15 mouse cellular contexts compared by ENCODE assay signal in the genomic region with DNA sequence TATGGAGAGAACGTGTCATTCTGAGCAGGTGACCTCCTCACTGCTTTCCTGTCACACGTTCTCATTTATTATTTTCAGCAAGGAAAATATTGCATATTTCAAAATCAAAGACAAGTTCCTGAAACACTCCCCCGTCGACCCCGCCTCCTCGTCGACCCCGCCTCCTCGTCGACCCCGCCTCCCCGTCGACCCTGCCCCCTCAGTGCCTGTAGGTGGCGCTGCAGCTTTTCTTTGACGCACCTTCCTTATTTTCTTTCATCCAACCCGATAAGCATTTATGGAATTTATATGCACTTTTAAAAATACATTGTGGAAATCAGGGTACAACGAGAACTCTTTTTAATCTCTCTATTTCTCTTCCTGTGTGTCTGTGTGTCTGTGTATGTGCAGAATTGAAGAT.
A peak's percentile ranks its signal among the peaks of the same experiment; 100 is the strongest.
DNase-seq lines count a peak whose midpoint lies in the region; ATAC-seq and TF ChIP-seq lines count a peak whose summit lies in the region.
"Had no signal": no experiment of that assay in that cellular context is flagged by ENCODE, and none has a peak within 500 bp of the region (broad histone marks: within the 10 kb centered on the region; RNA-seq: fewer than 3 reads in every experiment).

No protein-coding gene starts in this region.

- no peaks in the 10 kb centered on the region for H3K9me3 ChIP-seq in liver, embryonic 12.5 days (replicated peaks)
- H3K9me3 ChIP-seq in ES-Bruce4 (replicated peaks; ENCODE audit: control insufficient read depth, insufficient read depth, low read length, poor library complexity, severe bottlenecking): no peaks in the 10 kb centered on the region
- H3K9me3 ChIP-seq: embryonic facial prominence, embryonic 10.5 days; heart, embryonic 15.5 days; liver, embryonic 15.5 days; neural tube, embryonic 13.5 days had no signal

- no peaks in the 10 kb centered on the region for H3K27me3 ChIP-seq in liver, embryonic 12.5 days (replicated peaks)
- H3K27me3 ChIP-seq in ES-Bruce4 (ENCODE audit: control insufficient read depth, insufficient read depth, low read length, poor library complexity, severe bottlenecking): no peaks in the 10 kb centered on the region
- H3K27me3 ChIP-seq in testis, adult 2 months (ENCODE audit: control insufficient read depth, insufficient read depth, low read length): no peaks in the 10 kb centered on the region
- H3K27me3 ChIP-seq: heart, embryonic 15.5 days; liver, embryonic 15.5 days; neural tube, embryonic 13.5 days had no signal

- no peak for TF ChIP-seq EP300 in ES-Bruce4 (IDR thresholded peaks at IDR 0.05; ENCODE audit: insufficient read depth, low read depth, low read length)

- 39% methylated on average over 17 of the region's 17 CpGs for WGBS in liver, embryonic 12.5 days (ENCODE audit: insufficient replicate concordance)

- no peak for TF ChIP-seq POLR2A in ES-Bruce4 (IDR thresholded peaks at IDR 0.05; ENCODE audit: insufficient read depth, low read length)
- TF ChIP-seq POLR2A in testis, adult 2 months (IDR thresholded peaks at IDR 0.05; ENCODE audit: control insufficient read depth, low read depth, low read length): no peak

- peak; percentile 54 for TF ChIP-seq CTCF in ES-Bruce4 (IDR thresholded peaks at IDR 0.05; ENCODE audit: low read depth, low read length)
- TF ChIP-seq CTCF in testis, adult 2 months (IDR thresholded peaks at IDR 0.05; ENCODE audit: control insufficient read depth, insufficient read depth, insufficient replicate concordance, low read depth, low read length): peak; percentile 62; the same call in 1 of the 2 replicates

- no peaks in the 10 kb centered on the region for H3K36me3 ChIP-seq in liver, embryonic 12.5 days
- no peaks in the 10 kb centered on the region for H3K36me3 ChIP-seq in ES-Bruce4 (ENCODE audit: control insufficient read depth, insufficient read depth, low read length, poor library complexity, severe bottlenecking)
- H3K36me3 ChIP-seq in testis, adult 2 months (ENCODE audit: control insufficient read depth, insufficient read depth, low read length): no peaks in the 10 kb centered on the region
- H3K36me3 ChIP-seq: embryonic facial prominence, embryonic 10.5 days; heart, embryonic 15.5 days; liver, embryonic 15.5 days; neural tube, embryonic 13.5 days had no signal

- no peak overlapping the region for H3K9ac ChIP-seq in liver, embryonic 12.5 days
- H3K9ac ChIP-seq in ES-Bruce4 (ENCODE audit: low read depth, poor library complexity, severe bottlenecking): no peak overlapping the region
- H3K9ac ChIP-seq: heart, embryonic 15.5 days; liver, embryonic 15.5 days; neural tube, embryonic 13.5 days had no signal

- ATAC-seq in liver, embryonic 12.5 days: no peak

- no peak overlapping the region for H3K4me2 ChIP-seq in liver, embryonic 12.5 days
- H3K4me2 ChIP-seq: heart, embryonic 15.5 days; liver, embryonic 15.5 days; neural tube, embryonic 13.5 days had no signal

- DNase-seq in liver (peak; percentile 35), ZHBTc4 (ENCODE audit: low read depth, low spot score) (peak; percentile 69)
- DNase-seq in right cerebral cortex, adult 2 months (ENCODE audit: low spot score in 2 of 2): no peak
- no peak for DNase-seq in Muller cell, postnatal 12 days (ENCODE audit: inconsistent ontology term)
- DNase-seq: cerebellum, adult 8-10 months; kidney, adult 11 months; lung, postnatal 4 days; midbrain, embryonic 14.5 days had no signal

- H3K4me3 ChIP-seq in liver, embryonic 12.5 days: no peak overlapping the region
- H3K4me3 ChIP-seq in ES-Bruce4 (ENCODE audit: low read depth, low read length): no peak overlapping the region
- H3K4me3 ChIP-seq in testis, adult 2 months (ENCODE audit: control insufficient read depth, low read depth, low read length): no peak overlapping the region
- H3K4me3 ChIP-seq: embryonic facial prominence, embryonic 10.5 days; heart, embryonic 15.5 days; liver, embryonic 15.5 days; neural tube, embryonic 13.5 days had no signal

- H3K4me1 ChIP-seq in liver, embryonic 12.5 days: no peaks in the 10 kb centered on the region
- H3K4me1 ChIP-seq in ES-Bruce4 (ENCODE audit: control insufficient read depth, insufficient read depth, low read length): no peaks in the 10 kb centered on the region
- H3K4me1 ChIP-seq in testis, adult 2 months (ENCODE audit: control insufficient read depth, insufficient read depth, low read length): no peaks in the 10 kb centered on the region
- H3K4me1 ChIP-seq: embryonic facial prominence, embryonic 10.5 days; heart, embryonic 15.5 days; liver, embryonic 15.5 days; neural tube, embryonic 13.5 days had no signal

- no peak overlapping the region for H3K27ac ChIP-seq in liver, embryonic 12.5 days
- no peak overlapping the region for H3K27ac ChIP-seq in ES-Bruce4 (ENCODE audit: insufficient read depth, low read length)
- H3K27ac ChIP-seq in testis, adult 2 months (ENCODE audit: control insufficient read depth, insufficient read depth, low read depth, low read length): no peak overlapping the region
- H3K27ac ChIP-seq: embryonic facial prominence, embryonic 10.5 days; heart, embryonic 15.5 days; liver, embryonic 15.5 days; neural tube, embryonic 13.5 days had no signal

Comparison
In these comparisons a context has a peak if more than half of its experiments do, and no peak if none do; other contexts are left out.
1. DNase-seq: peak in liver (single experiment) and ZHBTc4 (single experiment); none in right cerebral cortex, adult 2 months (0 of 2) and Muller cell, postnatal 12 days (single experiment).